Mouse (Mus musculus): Measurements from ENCODE around the gene Rhbdd3.

Rhbdd3 gene

GRCm38 (mm10) chr11:5098736-5099542, at the start of gene Rhbdd3, which contains the start of gene Ewsr1:
Gene Rhbdd3, plus strand, starts transcription at chr11:5098926.
Gene Ewsr1, minus strand, starts transcription at chr11:5099266.
- ATAC-seq (ENCODE audit: insufficient number of reproducible peaks, low FRiP score, low TSS enrichment), result peak; percentile 82

GRCm38 (mm10) chr11:5051629-5052028, 47.1 kb upstream of the Rhbdd3 start:
- ATAC-seq (ENCODE audit: insufficient number of reproducible peaks, low FRiP score, low TSS enrichment), result no peak

- ATAC-seq (ENCODE audit: insufficient number of reproducible peaks, low FRiP score, low TSS enrichment), result no peak
Measured at GRCm38 (mm10) chr11:5052200-5052854, 46.4 kb upstream of the Rhbdd3 start.

- no peak for ATAC-seq (ENCODE audit: insufficient number of reproducible peaks, low FRiP score, low TSS enrichment)
Measured at GRCm38 (mm10) chr11:5054151-5054550, 44.6 kb upstream of the Rhbdd3 start.

- ATAC-seq (ENCODE audit: insufficient number of reproducible peaks, low FRiP score, low TSS enrichment), result no peak
Measured at GRCm38 (mm10) chr11:5054874-5055273, 43.9 kb upstream of the Rhbdd3 start.

- ATAC-seq (ENCODE audit: insufficient number of reproducible peaks, low FRiP score, low TSS enrichment), result no peak
Measured at GRCm38 (mm10) chr11:5055945-5056938, 42.5 kb upstream of the Rhbdd3 start.

- ATAC-seq (ENCODE audit: insufficient number of reproducible peaks, low FRiP score, low TSS enrichment), result no peak
Measured at GRCm38 (mm10) chr11:5057064-5057463, 41.7 kb upstream of the Rhbdd3 start.

GRCm38 (mm10) chr11:5057541-5057855, 41.2 kb upstream of the Rhbdd3 start:
- no peak for ATAC-seq (ENCODE audit: insufficient number of reproducible peaks, low FRiP score, low TSS enrichment)

GRCm38 (mm10) chr11:5057856-5058641, 40.7 kb upstream of the Rhbdd3 start, which contains the start of gene Rasl10a:
Gene Rasl10a, plus strand, starts transcription at chr11:5058128.
- ATAC-seq (ENCODE audit: insufficient number of reproducible peaks, low FRiP score, low TSS enrichment), result no peak

GRCm38 (mm10) chr11:5058783-5059182, 39.9 kb upstream of the Rhbdd3 start:
- ATAC-seq (ENCODE audit: insufficient number of reproducible peaks, low FRiP score, low TSS enrichment), result no peak

GRCm38 (mm10) chr11:5059230-5059629, 39.5 kb upstream of the Rhbdd3 start:
- no peak for ATAC-seq (ENCODE audit: insufficient number of reproducible peaks, low FRiP score, low TSS enrichment)

GRCm38 (mm10) chr11:5059704-5060156, 39.0 kb upstream of the Rhbdd3 start:
- no peak for ATAC-seq (ENCODE audit: insufficient number of reproducible peaks, low FRiP score, low TSS enrichment)

- ATAC-seq (ENCODE audit: insufficient number of reproducible peaks, low FRiP score, low TSS enrichment), result no peak
Measured at GRCm38 (mm10) chr11:5060756-5061412, 37.8 kb upstream of the Rhbdd3 start.

- ATAC-seq (ENCODE audit: insufficient number of reproducible peaks, low FRiP score, low TSS enrichment), result no peak
Measured at GRCm38 (mm10) chr11:5061413-5062139, 37.1 kb upstream of the Rhbdd3 start.

- no peak for ATAC-seq (ENCODE audit: insufficient number of reproducible peaks, low FRiP score, low TSS enrichment)
Measured at GRCm38 (mm10) chr11:5062326-5062725, 36.4 kb upstream of the Rhbdd3 start.

- ATAC-seq (ENCODE audit: insufficient number of reproducible peaks, low FRiP score, low TSS enrichment), result no peak
Measured at GRCm38 (mm10) chr11:5062860-5063505, 35.7 kb upstream of the Rhbdd3 start.

GRCm38 (mm10) chr11:5063561-5064281, 35.0 kb upstream of the Rhbdd3 start:
- ATAC-seq (ENCODE audit: insufficient number of reproducible peaks, low FRiP score, low TSS enrichment), result no peak

All from cerebellum, adult (tissue).